Mouse (Mus musculus) kidney, adult 2 months (tissue): ENCODE measurements around the gene Cdc42bpg.

Source experiments
- CTCF ChIP-seq: fragments of 200-500 bp; conservative IDR thresholded peaks from 2 replicates; pipeline ENCODE4 v1.5.1; 2011; ENCODE audit warnings: low read depth, mild to moderate bottlenecking, control low read depth, low read length, moderate library complexity, mixed read lengths; ENCODE audit not compliant: insufficient read depth, insufficient read length
- POLR2A ChIP-seq: fragments of 200-500 bp; IDR thresholded peaks from one replicate; pipeline ENCODE4 v1.6.1; 2011; ENCODE audit warnings: low read depth, low read length, control low read depth

DNA sequence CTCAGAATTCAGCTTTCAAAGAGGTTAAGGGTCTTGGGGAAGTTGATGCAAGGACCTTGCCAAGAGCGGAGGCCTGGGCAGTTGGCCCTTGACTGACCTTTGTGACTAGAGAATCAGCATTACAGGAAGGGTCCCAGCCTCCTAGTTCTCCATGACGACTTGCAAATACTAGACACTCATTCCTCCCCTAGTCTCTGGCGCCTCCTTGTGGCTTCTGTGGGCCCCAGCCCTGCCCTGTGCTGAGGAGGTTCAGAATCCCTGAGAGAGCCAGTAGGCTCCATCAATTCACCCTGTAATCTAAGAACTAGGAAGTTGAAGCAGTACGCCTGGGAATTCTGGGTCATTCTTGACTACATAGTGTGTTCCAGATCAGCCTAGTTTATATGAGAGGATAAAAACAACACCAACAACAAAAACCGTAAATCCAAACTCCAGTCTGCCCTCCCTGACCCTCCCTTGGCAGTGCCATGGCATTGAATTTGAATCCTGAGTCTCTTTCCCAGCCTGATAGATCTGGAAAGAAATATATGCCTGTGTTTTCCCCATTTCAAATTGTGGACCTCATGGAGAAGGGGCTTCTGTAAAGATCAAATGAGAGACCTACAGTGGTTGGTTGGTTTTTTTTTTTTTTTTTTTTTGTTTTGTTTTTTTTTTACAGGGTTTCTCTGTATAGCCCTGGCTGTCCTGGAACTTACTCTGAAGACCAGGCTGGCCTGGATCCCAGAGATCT is 1.3 kb upstream of the Cdc42bpg start:
- TF ChIP-seq CTCF, result peak; percentile 97
- no peak for TF ChIP-seq POLR2A
